Mouse (Mus musculus): Measurements from ENCODE around the gene 1700125H20Rik.

The 1700125H20Rik gene

DNA sequence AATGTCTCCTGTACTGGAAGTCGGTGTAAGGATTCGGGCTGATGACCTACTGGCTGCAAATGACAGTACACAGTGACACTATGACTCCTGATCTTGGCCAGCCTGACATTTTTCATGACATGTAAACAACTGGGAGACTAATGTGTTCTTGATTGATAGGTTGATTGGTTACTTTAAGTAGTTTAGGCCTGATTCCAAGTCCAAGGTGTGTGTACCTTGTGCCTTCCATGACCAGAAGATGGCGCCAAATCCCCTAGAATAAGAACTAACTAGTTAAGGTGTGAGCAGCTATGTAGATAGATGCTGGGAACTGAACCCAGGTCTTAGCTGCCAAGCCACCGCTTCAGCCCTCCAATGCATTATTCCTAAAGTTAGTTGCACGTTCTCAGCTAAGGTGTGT lies 13.9 kb downstream of the 1700125H20Rik start:
- DNase-seq (ENCODE audit: low read depth), result peak; percentile 82

DNA sequence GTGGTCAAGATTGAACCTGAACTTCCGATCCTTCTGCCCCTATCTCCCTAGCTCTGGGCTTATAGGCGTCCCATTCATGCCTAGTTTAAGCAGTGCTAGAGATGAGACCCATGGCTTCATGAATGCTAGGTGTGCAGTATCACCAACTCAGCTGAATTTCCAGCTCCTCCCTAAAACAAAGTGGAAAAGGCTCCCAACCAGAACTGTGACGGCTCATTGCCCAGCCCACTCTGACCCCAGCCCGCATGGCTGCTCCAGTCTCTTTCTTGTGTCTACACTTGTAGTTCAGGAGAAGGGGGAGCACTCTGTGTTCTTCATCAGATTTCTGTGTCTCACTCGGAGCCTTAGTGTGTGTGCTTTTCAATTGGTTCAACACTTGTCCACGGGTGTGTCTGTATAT lies 14.6 kb downstream of the 1700125H20Rik start:
- DNase-seq (ENCODE audit: low read depth), result no peak

DNA sequence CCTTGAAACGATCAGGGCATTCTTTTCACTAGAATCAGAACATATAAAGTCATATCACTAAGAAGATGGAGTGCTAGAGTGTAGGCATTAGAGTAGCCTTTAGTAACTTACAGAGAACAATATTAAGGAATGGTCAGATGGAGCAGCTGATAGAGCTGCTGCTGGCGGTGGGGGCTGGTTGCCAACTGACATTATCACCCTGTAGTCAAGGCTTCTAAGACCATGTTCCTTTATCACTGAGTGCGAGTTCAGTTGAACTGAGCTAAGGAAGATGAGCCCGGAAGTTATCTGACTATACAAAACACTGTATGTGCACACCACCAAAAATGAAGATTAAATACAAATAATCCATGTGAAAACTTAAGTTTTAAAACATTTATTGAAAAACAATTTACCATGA lies 18.9 kb downstream of the 1700125H20Rik start:
- no peak for DNase-seq (ENCODE audit: low read depth)

DNA sequence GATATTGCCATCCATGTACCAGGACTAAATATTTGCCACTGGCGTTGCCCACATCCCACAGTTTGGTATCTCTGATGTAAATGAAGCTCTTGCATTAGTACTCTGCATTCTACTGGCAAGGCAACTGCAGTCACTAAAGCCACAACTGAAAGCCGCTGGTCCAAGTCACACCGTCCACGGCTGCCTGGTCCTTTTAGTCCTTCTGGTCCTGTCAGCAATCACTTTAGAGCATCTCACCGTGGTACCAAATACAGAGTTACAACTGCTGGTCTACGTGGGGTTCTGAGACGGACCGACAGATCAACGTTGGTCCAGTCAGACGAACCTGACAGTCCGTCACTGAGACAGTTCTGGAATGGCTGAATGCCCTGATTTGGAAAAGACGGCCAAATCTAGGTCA lies 20.5 kb downstream of the 1700125H20Rik start:
- DNase-seq (ENCODE audit: low read depth), result no peak

DNA sequence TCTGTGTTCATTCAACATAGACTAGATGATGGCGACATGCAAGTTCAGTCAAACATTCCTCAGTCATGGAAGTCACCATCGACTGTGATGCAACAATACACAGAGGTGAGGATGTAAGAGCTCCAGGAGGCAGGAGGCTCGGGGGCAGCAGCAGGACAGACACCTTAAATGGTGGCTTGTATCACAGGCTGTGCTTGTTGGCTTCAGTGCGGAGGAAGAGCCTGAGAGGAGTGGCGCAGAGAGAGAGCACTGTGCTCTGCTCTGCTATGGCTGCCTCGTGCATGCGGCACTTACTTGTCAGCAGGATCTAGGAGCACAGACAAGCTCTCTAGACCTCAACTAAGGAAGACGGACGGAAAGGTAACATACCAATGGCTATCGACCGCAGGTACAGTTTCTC lies 24.0 kb downstream of the 1700125H20Rik start:
- no peak for DNase-seq (ENCODE audit: low read depth)

DNA sequence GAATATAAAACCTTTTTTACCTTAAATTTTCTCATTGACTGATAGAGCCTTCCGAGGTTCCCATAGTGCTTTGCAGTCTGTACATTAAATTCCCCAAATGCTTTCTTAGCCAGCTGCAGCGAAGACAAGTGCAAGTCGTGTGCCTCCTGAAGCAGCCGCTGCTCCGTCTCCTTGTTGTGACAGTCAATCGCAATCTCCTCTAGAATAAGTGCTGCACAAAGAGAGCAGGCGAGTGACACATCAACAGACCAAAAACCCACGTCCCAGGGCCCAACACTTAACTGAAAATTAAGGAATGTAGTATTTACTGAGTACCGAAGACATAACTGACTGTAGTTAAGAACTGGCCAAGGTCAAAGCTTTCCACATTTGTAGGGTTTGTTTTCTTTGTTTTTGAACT lies 25.8 kb downstream of the 1700125H20Rik start:
- DNase-seq (ENCODE audit: low read depth), result no peak

DNA sequence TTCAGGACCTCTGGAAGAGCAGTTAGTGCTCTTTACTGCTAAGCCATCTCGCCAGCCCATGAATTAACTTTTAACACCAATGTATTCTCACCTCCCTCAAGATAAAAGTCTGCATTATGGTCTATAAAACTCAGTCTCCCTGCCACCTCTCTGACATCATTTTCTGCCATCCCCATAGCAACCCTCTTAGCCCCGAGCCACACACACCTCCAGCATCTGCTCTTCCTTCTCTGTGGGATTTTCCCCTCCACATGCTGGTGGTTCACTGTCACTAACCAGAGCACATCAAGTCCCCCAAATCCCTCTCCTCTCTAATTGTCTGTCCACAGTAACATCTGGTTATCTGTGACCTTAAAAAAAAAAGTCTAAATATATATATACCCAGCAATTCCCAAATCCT lies 28.7 kb downstream of the 1700125H20Rik start:
- no peak for DNase-seq (ENCODE audit: low read depth)

DNA sequence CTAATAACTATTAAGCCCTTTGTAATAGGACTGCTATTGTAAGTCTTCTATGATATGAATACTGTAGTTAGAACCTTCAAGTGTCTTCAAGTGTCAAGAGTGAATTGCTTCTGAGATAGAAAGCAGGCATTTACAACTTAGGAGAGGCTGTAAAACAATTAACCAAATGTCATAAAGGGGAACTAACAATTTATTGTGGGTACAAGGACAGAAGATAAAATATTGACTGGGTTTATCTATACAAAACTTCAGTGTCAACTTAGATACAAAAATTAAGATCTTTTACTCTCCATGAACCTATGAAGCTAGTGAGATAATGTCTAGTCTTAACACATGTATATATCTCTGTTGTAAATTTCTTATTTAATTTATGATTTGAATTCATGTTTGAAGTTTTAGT lies 36.0 kb downstream of the 1700125H20Rik start:
- DNase-seq (ENCODE audit: low read depth), result no peak

DNA sequence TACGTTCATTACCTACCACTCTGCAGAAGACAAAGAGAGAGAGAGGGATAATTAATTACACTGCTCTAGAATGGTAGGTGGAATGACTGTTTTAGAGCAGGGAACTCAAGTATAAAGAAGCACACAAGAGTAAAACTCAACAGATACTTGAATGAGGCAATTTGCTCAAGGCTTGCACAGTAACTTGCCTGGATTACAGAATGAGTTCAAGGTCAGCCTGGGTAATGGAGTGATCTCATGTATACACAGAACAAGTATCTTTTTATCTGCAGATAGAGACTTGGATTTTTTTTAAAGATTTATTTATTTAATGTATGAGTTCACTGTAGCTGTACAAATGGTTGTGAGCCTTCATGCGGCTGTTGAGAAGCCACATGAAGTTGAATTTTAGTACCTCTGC lies 40.9 kb downstream of the 1700125H20Rik start:
- peak; percentile 24 for DNase-seq (ENCODE audit: low read depth)

DNA sequence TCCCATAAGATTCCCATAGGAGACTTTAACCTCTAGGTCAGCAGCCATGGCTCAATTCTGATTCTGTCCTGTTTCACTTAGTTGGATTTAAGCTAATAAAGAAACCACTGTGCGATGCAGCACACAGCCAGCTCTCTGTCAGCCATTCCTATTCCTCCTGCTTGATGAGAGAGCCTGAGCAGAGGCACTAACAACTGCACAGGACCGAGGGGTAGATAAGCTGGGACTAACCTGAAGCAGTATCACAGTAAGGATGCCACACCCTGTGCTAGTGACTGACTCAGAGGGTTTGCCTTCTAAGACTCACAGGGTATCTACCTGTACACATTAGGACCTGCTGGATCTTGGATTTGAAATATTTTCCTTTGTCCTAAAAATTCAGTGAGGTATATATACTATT lies 43.0 kb downstream of the 1700125H20Rik start:
- DNase-seq (ENCODE audit: low read depth), result no peak

DNA sequence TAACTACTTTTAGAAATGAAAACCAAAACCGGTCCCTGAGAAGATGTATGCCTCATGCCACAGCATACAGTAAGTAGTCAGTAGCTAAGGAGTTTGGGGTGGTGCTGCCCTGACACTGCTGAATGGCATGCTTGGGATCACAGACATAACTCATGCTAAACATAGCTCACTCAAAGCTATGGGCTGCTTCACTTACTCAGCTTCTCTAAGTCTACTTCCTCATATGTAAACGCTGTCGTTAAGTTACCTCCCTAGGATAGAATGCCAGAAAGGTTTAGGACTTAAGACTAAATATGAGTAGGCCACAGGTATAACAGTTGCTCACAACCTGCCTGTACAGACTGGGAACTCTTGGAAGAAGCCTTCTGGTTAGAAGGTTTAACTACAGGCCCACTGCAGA lies 44.5 kb downstream of the 1700125H20Rik start:
- DNase-seq (ENCODE audit: low read depth), result no peak

DNA sequence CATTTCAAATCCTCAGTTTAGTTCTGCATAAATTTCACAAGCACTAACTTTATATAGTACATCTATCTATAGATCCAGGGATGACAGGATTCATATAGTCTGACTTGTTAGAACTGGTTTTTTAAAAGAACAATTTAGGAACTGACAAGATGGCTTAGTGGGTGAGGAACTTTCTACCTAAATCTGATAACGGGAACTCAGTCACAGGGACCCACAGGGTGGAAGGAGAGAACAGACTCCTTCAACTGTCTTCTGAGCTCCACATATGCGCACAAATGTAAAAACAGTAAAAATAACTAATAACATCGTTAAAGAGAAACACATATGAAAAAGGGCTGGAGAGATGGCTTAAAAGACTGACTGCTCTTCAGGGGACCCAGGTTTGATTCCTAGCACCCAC lies 48.8 kb downstream of the 1700125H20Rik start:
- DNase-seq (ENCODE audit: low read depth), result no peak

DNA sequence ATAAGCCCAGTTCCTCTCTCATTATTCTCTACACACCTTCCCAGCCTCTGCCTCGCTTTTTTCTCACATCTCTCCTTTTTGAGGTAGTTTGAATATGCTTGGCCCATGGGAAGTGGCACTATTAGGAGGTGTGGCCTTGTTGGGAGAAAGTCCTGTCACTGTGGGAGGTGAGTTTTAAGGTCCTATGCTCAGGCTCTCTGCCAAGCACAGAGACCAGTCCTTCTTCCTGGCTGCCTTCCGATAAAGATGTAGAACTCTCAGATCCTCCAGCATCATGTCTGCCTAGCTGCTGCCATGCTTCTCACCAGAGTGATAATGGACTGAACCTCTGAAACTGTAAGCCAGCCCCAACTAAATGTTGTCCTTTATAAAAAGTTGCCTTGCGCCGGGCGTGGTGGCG lies 52.4 kb downstream of the 1700125H20Rik start:
- DNase-seq (ENCODE audit: low read depth), result no peak

DNA sequence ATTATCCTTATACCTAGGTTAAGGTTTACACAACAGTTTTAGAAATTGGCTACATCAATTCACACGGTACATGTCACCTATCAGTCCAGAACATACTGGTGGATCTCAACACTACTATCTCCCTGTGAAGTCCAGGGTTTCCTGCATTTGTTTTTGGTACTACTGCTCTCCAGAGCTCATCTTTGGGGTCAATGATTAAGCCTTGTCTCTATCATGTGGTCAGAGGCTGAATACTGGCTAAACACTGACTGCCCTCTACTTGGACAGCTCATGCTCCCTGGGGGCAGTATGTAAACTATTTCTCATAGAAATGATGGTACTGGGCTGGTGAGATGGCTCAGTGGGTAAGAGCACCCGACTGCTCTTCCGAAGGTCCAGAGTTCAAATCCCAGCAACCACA lies 53.0 kb downstream of the 1700125H20Rik start:
- DNase-seq (ENCODE audit: low read depth), result no peak

Data from 416B (cell line).